Mouse (Mus musculus): ENCODE results near the gene Lingo1.

Lingo1 gene

DNA sequence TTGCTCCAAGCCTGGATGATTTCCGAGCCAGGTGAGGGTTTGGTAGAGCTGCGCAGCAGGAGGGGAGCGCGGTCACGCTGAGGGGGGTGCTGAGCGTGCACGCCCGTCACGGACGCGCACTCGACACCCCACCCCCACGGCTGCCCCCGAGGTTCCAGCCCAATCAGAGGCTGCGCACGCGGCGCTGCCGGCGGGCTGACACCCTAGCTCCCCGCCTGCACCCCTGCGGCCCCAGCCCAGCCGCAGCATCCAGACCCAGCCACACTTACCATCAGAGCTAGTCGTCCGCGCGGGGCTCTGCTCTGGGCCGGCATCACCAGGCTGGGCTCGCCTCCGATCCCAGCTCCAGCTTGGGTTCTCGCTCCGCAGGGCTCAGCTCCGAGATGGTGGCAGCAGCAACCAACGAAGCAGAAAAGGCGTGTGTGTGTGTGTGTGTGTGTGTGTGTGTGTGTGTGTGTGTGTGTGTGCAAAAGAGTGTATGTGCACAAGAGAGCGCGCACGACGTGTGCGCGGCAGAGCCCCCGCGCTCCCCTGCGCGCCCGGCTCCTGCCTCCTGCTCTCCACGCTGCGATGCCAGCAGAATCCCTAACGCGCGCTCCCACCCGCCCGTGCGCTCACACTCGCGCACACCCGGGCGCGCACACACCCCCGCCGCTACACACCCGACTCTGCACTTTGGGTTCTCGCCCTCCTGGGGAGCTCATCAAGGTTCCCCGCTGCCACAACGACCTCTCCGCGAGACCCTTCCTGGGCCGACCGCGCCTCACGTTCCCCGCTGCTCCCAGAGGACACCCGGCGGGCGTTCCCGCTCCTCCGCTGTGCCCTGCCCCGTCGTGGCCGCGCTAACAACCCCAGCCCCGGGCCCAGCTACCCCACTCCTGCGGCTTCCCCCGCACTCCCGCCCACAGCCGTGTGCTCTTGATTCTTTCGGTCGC, at the start of gene Lingo1:
Lingo1 (minus strand) TSS at position 748 of the 935 bp plus-strand sequence.
- DNase-seq (ENCODE audit: low read depth), result no peak

DNA sequence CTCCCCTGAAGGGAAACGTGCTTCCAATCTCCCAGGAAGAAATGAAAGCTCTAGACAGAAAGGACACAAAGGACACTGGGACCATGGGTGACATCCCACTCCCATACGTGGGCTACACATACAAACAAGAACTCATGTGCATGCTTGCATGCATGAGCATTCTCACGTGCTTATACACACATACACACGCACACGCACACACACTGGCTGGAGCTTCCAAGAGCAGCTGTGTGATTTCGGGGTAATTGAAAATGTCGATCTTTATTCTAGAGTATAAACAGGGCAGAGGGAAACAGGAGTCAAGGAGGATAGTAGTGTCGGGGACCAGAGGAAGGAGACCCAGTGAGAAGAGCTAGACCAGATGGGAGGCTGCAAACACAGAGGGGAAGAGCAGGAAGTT, 48.4 kb upstream of the Lingo1 start:
- DNase-seq (ENCODE audit: low read depth), result no peak

DNA sequence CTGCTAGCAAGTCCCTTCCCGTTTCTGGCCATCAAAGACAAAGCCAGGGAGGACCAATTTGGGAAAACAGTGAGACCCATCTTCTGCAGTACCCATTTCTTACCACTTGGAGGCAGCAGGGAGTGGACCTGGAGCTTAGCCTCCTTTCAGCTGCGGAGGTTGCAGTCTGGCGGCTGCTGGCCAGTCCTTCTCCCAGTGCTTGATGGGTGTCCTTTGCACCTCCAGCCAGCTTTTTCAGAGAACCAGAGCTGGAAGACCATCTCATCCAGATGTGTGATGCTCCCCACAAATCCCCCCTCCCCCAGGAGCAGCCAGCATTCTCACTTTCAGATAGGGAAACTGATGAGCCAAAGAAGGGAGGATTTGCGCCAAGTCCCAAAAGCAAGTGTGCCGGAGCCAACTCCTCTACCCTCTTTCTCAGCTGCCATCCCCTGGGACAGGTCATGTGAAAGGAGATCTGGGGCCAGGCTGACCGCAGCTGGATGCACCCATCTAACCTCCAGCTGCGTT, 47.5 kb upstream of the Lingo1 start:
- DNase-seq (ENCODE audit: low read depth), result no peak

DNA sequence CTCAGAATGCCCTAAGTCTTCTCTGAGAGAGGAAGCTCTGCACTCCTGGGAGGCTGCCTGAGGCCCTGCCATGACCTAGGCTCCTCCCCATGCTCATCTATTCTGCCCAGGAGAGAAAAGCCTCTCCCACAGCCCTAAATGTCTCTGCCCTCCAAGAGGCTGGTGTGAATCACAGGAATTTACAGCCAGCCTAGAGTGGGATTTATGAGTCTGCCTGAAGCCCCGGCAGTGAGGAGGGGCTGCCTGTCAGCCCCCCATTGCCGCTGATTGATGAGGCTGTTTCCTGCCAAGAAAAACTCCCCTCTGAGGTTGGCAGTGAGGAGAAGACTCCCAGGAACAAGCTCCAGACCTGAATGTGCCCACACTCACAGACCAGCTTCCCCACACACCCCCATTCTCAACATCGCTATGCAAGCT, 46.0 kb upstream of the Lingo1 start:
- DNase-seq (ENCODE audit: low read depth), result no peak

DNA sequence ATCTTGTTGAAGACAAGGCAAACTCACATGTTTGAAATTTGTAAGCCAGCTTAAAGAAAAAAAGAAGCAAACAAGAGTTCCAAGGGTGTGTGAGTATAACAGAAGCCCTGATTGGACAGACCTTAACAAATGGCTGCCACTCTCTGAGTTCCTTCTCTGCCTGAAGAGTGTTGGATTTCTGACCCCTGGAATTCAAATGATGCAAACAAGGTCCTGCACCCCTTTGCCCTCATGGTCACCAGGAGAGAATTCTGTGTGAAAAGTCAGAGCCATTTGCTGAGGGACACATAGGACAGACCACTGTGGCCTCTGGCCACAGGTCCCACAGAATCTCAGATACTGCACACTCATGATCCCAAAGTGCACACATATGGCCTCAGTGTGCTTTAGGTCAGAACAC, 45.6 kb upstream of the Lingo1 start:
- DNase-seq (ENCODE audit: low read depth), result no peak

DNA sequence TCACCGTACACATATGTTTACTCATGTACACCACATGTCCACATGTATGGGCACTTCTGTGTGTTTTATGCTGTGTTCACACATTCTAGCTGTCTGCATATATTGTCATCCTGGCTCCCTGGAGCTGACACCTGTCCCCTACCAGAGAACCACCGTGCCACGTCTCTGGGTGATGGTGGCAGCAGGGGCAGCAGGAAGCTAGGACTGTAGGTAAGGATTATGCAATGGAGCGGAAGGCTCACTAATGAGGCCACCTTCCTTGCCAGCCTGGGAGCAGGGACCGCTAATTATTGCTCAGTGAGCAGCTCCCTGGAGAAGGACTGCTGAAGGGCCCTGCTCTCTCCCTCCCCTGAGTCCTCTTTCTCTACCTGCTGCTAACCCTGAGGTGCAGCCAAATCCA, 44.5 kb upstream of the Lingo1 start:
- no peak for DNase-seq (ENCODE audit: low read depth)

DNA sequence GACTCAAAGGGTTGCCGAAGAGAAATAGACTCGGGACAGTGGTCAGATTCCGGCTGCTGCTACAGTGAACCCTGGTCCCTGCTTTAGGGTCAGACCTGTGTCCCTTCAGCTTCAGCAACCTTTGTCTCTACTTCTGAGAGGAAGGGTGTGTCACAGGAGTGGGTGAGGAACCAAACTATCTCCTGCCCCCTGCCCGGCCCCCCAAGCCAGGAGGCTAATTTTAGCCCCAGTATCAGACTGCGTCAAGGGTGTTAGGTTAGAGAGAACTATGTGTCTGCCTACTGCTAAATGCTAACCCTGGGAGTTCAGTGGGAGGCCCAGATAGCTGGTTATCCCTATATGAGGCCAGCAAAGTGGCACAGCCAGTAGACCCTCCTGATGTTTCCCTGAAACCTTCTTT, 38.9 kb upstream of the Lingo1 start:
- no peak for DNase-seq (ENCODE audit: low read depth)

DNA sequence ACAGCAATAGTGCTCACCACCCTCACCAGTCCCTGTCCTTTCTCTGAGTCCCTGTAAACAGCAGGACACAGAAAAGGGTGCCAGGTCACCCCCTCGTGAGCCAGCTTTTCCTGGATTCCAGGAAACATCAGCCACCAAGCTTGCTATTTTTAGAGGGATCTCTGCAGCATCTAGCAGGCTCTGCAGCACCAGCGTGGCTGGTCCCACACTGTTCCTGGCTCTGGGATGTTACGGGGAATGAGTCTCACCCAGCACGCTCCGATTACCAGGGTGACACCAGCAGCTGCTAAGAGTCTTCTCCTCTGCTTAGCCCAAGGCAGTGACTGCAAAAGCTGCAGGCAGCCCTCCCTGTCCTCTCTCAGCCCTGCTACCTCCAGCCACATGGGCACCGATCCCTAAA, 36.6 kb upstream of the Lingo1 start:
- DNase-seq (ENCODE audit: low read depth), result no peak

DNA sequence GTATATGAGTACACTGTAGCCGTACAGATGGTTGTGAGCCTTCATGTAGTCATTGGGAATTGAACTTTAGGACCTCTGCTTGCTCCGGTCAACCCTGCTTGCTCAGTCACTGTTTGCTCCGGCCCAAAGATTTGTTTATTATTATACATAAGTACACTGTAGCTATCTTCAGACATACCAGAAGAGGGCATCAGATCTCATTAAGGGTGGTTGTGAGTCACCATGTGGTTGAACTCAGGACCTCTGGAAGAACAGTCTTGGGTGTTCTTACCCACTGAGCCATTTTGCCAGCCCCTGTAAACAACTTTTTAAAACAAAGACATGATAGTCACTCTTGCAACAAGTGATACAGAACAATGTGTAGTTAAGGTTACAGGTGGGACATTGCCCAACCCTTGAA, 35.6 kb upstream of the Lingo1 start:
- no peak for DNase-seq (ENCODE audit: low read depth)

DNA sequence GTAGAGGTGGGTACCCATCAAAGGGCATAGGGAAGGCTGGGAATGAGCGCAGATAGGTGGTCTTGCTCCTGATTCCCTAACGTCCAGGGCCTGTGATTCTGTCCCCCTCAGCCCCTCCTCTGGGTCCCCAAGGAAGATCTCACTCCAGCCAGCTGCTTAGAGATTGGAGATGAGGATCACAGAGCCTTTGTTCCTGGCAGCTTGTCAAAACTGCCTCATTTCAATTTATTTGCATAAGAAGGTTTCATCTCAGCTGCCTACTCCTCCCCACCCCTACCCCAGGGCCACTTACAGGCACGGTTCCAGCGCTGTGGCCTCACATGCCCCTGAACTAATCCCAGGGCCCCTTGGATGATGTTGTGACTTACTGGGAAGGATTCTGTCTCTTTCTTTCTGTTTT, 33.9 kb upstream of the Lingo1 start:
- DNase-seq (ENCODE audit: low read depth), result no peak

DNA sequence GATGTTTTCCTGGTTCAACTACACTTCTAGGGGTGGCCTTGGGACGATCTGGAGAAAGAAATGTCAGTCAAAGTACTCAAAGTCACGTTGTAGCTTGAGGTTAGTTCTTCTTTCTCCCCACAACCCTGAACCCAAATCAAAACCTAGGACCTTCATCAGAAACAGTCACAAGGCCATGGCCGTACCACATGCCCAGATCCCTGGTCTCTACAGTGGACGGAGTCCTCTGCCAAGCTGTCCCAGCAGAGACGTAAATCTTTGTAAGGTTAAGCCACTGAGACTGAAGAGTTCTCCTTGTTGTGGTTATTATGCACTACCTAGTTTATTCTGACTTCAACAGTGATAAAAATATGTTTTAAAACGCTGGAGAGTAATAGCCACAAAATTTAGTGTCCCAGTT, 32.6 kb upstream of the Lingo1 start:
- DNase-seq (ENCODE audit: low read depth), result no peak

DNA sequence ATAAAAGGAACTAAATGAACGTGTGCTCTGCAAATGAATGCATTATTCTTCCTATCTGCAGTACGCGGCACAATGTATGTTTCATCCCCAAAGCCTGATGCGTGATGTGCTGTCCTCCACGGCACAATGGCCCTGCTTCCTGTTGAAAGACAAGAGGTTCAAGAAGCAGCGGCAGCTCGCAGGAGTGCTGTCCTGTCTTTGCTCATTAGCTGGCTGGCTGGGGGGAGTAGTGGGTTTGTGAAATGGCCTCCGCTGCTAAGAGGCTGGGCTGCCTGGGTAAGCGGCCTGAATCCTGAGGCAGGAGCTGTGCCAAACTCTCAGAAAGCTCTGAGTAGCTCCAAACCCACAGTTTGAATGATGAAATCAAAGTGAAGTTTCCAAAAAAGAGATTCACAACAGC, 31.9 kb upstream of the Lingo1 start:
- no peak for DNase-seq (ENCODE audit: low read depth)

DNA sequence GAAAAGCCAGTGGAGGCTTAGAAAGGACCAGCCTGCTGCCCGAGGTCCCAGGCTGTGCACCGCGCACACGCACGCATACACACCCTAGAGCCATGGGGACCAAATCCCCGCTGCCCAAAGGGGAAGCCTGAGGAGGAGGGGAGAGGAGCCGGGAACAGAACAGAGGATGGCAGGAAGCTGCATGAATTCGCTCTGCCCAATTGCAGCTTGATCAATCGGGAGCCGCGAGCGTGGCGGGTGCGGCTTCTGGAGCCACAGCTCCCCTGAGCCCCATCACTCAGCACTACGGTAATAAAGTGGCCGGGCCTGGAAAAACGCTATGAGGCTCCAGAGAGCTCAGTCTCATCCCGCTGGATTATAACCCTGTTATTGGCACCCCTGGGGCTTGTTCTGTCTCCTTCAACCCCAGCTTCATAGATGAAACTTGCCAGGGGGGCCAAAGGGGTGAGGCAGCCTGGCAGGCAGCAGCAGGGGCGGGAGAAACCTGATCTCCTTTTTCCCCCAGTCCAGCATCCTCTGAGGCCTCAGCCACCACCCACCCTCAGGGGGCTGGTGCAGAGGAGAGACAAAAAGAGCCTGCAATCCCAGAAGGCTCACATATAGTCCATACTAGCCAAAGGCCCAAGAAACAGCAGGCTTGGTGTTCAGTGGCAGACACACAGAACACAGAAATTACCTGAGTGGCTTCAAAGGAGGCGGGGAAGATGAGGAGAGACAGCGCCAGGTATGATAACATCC, 29.4 kb upstream of the Lingo1 start:
- no peak for DNase-seq (ENCODE audit: low read depth)

DNA sequence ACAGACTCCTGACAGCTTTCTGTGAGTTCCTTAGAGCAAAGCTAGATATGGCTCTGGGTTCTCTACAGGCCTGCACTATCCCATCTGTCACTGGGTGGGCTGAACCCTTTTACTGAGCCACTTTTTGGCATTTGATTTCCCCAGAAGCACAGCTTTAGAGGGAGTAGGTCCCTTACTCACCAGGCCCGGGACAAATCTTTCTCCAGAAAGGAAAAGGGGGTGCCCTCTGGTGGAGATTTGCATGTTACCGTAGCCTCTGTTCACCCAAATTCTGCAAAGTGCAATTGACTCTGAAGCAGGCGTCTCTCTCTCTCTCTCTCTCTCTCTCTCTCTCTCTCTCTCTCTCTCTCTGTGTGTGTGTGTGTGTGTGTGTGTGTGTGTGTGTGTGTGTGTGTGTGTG, 28.6 kb upstream of the Lingo1 start:
- DNase-seq (ENCODE audit: low read depth), result no peak

DNA sequence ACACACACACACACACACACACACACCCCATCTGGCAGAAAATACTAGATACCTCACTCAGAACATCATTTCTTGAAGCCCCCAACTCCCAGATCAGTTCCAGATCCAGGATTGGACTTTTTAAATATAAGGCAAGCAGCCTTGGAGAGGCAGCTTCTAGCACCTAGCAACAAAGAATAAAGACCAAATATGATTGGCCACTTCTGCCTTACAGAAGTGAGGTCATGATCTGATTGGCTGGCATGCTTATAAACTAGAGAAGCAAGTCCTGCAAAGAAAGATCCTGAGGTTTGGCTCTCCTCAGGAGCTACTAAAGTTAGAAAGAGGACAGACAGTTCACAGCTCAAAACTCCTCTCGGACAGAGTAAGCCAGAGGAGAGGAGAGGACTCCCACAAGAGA, 14.6 kb upstream of the Lingo1 start:
- DNase-seq (ENCODE audit: low read depth), result no peak

DNA sequence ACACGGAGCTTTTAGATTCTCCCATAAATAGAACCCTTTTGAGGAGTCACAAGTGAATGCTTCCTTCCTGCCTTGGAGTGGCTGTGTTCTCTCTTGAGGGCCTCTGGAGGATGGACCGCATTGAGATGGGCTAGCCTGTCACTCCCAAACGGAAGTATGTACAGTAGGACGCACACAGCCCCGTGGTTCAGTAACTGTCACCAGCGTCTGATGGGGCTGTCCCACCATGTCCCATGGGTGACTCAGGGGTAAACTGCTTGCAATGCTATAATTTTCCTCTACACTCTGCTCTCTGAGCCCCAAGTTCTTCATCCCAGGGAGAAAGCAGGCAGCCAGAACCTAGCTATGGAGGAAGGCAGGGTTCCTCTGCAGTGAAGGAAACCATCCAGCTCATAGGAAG, 11.7 kb upstream of the Lingo1 start:
- DNase-seq (ENCODE audit: low read depth), result no peak

DNA sequence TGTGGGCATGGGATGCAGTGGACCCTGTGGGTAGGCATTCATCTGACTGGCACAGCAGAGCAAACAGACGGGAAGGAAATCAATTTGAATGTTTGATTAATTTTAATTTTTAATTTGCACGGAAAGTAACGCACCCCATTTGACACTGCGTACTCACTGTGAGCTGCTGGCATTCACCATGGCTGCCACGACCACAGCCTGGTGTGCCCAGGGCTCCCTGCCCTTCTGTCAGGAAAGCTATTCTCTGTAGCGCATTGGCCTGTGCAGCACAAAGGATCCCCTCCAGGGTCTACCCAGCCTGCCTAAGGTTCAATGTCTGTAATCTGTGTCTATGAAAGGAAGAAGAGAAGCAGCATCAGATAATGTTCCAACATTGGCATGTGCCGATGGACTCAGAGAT, 6.9 kb upstream of the Lingo1 start:
- DNase-seq (ENCODE audit: low read depth), result no peak

DNA sequence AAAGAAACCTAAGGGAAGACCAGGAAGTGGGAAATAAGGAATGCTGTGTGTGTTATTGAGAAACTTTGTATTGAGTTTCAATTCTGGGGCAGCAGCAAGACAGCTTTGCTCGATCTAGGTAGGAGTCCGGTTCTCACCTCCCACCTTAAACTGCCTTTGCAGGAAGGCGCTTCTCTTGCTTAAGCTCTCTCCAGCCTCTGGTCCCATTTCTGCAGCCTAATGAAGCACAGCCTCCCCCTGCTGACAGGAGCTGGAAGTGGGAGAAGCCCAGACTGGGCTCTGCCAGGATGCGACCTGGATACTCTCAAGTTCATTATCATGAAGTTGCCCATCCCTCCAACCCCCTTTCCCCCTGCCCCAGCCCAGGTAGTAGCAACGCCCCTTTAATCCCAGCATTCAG, 1.6 kb upstream of the Lingo1 start:
- DNase-seq (ENCODE audit: low read depth), result peak; percentile 34

DNA sequence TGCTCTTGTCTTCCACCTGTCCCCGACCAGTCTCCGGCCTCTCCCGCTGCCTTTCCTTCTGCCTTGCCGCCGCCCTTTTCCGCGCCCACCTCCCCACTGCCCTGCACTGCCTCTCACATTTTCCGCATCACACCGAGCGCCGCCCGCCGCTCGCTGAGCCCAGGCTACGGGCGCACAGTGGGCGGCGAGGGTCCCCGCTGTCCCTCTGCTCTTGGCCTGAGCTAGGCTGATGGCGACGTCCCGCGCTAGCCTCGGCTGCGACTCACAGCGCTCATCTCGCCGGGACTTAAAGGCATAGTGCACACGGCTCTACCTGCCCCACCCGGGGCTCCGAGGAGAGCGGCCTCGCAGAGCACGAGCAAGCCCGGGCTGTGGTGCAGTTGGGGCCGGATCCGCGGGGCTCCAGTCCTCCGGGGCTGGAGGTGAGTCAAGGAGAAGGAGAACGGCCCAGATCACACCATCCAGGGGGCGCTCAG, 426 bp upstream of the Lingo1 start:
- no peak for DNase-seq (ENCODE audit: low read depth)

DNA sequence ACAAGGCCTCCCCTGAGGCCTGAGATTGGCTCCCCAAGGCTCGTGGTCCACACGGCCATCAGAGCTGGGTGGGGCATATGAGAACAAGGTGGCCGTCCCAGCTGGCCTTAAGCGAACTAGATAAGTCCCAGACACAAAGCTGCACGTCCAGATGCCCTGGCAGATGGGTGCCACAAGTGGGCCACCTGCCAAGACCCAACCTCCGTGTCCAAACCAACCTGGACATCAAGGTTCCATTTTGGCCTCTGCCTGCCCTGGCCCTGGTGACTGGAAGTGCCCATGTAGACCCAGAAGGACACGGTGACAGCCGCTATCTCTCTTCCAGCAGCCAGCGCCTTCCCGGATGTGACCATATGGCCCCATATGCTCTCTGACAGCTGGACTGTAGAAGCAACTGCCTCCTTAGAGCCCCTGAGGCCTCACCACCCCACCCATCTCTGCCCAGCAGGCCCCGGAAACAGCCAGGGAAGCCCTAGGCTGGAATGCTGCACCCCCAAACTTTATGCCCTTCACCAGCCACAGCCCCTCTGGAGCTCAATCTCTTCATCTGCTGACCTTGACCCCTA, 4.5 kb downstream of the Lingo1 start:
- no peak for DNase-seq (ENCODE audit: low read depth)

DNA sequence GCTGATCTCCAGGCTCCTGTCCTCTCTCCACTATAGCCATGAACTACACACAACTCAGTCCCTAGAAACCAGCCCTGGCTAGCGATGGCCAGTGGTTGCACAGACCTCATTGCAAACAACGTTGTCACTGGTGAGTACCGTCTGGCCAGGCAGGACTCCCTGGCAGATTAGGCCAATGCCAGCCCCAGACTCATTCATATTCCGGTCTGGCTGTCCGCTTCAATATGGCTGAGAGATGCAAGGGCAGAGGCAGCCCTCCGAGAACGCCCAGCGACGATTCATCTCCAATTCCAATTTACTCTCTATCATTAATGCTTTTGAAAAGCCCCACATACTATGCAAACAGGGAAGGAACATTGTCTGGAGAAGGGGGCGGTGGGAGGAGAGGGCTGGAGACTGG, 11.7 kb downstream of the Lingo1 start:
- DNase-seq (ENCODE audit: low read depth), result no peak

DNA sequence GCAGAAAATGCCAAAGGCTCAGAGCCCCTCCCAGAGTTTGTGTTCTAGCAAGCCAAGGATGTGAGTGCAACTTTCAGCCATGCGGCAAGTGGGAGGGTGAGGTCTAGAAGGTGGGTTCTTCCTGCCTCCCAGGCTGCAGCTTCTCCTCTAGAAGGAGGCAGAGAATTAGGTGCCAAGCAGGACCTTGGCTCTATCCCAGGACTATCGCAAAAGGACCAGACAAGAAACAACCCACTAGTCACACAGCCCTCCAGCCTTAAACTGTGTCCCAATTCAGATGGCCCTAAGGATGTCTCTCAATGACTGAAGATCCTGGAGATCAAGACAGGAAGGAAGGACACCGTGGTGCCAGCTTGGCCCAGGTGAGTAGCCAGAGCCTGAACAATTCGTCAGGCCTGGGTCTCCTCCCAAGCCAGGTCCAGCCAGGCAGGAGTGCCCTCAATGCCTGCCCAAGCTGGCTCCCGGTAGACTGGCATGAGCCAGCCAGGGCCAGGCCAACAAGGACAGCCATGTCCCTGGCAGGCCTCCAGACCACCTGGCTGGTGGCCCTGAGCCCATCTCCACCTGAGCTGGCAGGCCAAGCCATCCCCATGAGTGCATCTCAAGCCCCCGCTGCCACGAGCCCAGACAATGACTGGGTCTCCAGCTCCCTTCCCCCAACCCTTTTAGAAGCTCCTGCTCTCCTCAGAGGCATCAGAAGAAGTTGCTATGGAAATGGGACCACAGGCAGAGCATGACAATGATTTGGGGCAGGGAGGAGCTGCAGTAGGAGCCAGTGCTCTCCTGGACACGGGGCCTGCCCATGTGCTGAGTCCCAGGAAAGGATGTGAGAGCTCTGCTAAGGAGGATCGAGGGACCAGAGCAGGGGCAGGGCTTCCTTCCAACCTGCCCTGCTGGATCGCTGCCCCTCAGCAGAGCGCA, 19.1 kb downstream of the Lingo1 start:
- DNase-seq (ENCODE audit: low read depth), result no peak
